Mouse (Mus musculus) heart, postnatal 0 days (tissue): ENCODE results near the gene Gm8909. TPM values are rescaled to one million over a fixed set of nuclear protein-coding genes. Genes with fewer than 3 reads are reported as not detected.
A peak's percentile ranks its signal among the peaks of the same experiment; 100 is the strongest.
"Not testable (repeated sequence)": the region's sequence is repeated elsewhere in the genome, so short reads cannot be mapped to it uniquely, and the experiment has no call there.

Experiments
- ATAC-seq: fragments of 200-750 bp; cut with Nextera tagmentation; 2 replicates; pipeline ENCODE4 v1.8.0; 2017; ENCODE audit warnings: low read depth, moderate number of reproducible peaks, moderate library complexity; ENCODE audit not compliant: insufficient read depth
- DNase-seq: peaks from one replicate; pipeline ENCODE4 v3.0.0-alpha.2; 2016; ENCODE audit warnings: low spot score
- H3K27ac ChIP-seq: fragments of 300-500 bp; sonication (generic); 2 replicates; pipeline ENCODE4 v1.5.1; 2014; ENCODE audit warnings: low read depth, mild to moderate bottlenecking
- H3K27me3 ChIP-seq: fragments of 300-500 bp; sonication (generic); 2 replicates; pipeline ENCODE4 v1.6.1; 2014; ENCODE audit warnings: low read length, mixed read lengths; ENCODE audit not compliant: control insufficient read depth, insufficient read depth
- H3K36me3 ChIP-seq: fragments of 300-500 bp; sonication (generic); replicated peaks from 2 replicates; pipeline ENCODE4 v1.6.1; 2014; ENCODE audit warnings: low read length, mixed read lengths; ENCODE audit not compliant: control insufficient read depth, insufficient read depth
- H3K4me1 ChIP-seq: fragments of 300-500 bp; sonication (generic); 2 replicates; pipeline ENCODE4 v1.6.1; 2014; ENCODE audit warnings: antibody characterized with exemption; ENCODE audit not compliant: control insufficient read depth, insufficient read depth
- H3K4me2 ChIP-seq: fragments of 300-500 bp; sonication (generic); 2 replicates; pipeline ENCODE4 v1.6.1; 2014; ENCODE audit warnings: low read depth, mild to moderate bottlenecking, low read length, moderate library complexity
- H3K4me3 ChIP-seq: fragments of 300-500 bp; sonication (generic); 2 replicates; pipeline ENCODE4 v1.5.1; 2014; ENCODE audit warnings: low read depth, low read length
- H3K9ac ChIP-seq: fragments of 300-500 bp; sonication (generic); replicated peaks from 2 replicates; pipeline ENCODE4 v1.6.1; 2014; ENCODE audit warnings: low read depth, low read length, mixed read lengths
- H3K9me3 ChIP-seq: fragments of 300-500 bp; sonication (generic); replicated peaks from 2 replicates; pipeline ENCODE4 v1.6.1; 2016; ENCODE audit warnings: low read length; ENCODE audit not compliant: control insufficient read depth
- WGBS: fragments of 180-500 bp; shearing (Covaris S2); extraction: QIAGEN DNeasy Blood & Tissue Kit; methylation state at CpG from one replicate; pipeline ENCODE4 v1.1.7; 2014; 5-methylcytosine and 5-hydroxymethylcytosine counted together
- polyA plus RNA-seq: library from polyadenylated mRNA; unstranded; fragments of >200 nt; fragmentation: Nextera tagmentation; extraction: Ambion mirVana; gene quantifications from 2 replicates; pipeline ENCODE4 v1.2.1, GENCODE M21; 2015
- total RNA-seq: library from RNA; depleted of rRNA; stranded (reverse); fragments of >200 nt; gene quantifications from 2 replicates; pipeline ENCODE4 v1.2.3, GENCODE M21; 2014; ENCODE audit warnings: low replicate concordance; rRNA removed

The Gm8909 gene
- total and polyA plus RNA-seq, 2 experiments from 2014 or later, result not detected

DNA sequence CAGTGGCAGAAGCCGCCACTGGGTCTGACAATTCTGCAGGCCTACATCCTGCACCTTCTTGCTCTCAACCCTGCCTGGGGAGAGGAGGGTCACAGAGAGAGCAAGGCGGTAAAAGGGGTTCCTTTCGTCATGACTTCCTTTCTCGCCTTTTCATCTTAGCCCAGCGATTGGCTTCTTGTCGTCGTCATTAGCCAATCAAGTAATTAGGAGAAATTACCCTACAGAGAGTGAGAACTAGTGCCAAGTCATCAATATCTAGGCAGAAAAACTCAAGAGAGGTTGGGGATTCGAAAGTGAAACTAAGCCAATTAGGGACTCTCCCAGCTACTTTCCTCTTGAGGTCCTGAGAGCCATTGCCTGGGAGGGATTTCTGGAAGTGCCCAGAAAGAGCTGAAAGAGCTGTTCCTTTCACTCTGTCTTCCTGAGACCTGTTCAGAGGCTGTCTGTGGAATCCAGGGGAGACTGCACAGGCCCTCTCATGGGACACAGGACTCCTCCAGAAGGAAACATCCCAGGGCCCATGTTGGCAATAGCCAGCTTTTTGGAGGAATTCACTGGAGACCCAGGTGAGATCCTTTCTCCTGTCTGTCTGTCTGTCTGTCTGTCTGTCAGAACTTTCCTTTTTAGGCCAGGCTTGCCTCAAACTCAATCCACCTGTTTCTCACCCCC, 46.9 kb downstream of the Gm8909 start, which contains the start of gene Gm19684:
Gm19684 (plus strand) TSS at position 327 of the 669 bp plus-strand sequence.
- ATAC-seq (peak; percentile 70), DNase-seq (peak; percentile 69)
- H3K27ac ChIP-seq, H3K4me1 ChIP-seq, H3K9ac ChIP-seq, H3K9me3 ChIP-seq, H3K36me3 ChIP-seq: not testable (repeated sequence)
- Histone ChIP-seq H3K4me3 (peak within 1 kb of the TSS; percentile 38), H3K4me2 (peak within 1 kb of the TSS; percentile 49), H3K27me3 (peaks cover 19% of the 10 kb centered on the region)
- 5% methylated on average over 8 of the region's 8 CpGs for WGBS

DNA sequence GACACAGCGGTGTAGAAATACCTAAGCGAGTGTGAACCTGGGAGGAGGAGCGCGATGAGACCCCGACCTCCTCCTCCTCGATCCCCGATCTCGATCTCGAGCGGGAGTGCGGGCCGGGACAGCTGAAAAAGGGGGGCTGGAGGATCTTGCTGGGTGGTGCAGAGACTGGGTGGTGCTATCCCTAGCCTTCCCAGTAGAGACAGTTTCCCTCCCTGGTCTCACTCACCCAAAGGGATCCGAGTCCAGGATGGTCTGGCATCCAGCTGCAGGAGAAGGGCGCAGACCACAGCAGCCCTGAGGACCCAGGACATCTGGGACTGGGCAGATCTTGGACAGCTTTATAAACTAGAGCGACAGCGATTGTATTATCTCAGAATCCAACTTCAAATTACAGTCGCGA, 47.5 kb downstream of the Gm8909 start:
- not testable (repeated sequence) for H3K4me1 ChIP-seq, H3K9me3 ChIP-seq, H3K36me3 ChIP-seq, H3K9ac ChIP-seq, DNase-seq, H3K27ac ChIP-seq
- peak; percentile 39; the same call in 1 of the 2 replicates for ATAC-seq
- peak overlapping the region; percentile 49 for H3K4me2 ChIP-seq
- 16% methylated on average over 18 of the region's 18 CpGs for WGBS
- H3K27me3 ChIP-seq, result peaks cover 19% of the 10 kb centered on the region
- H3K4me3 ChIP-seq, result peak overlapping the region; percentile 38

DNA sequence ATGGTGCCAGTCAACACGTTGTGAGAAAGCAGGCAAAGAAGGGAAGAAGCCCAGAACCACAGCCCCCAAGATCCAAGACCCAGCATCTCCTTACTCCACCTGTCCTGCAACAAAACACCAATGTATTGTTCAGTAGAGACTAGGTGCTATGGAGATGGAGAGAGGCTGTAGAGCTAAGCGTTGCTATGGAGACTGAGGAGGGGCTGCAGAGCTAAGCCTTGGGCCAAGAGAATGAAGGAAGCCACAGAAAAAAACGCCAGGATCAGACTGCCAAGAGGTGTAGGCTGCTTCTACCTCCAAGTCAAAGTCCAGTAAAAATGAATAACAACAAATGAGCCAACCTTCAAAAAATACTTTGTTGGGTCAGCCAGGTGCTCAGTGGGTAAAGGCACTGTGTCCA, 51.8 kb downstream of the Gm8909 start:
- not testable (repeated sequence) for H3K4me2 ChIP-seq, ATAC-seq, H3K27ac ChIP-seq, H3K4me3 ChIP-seq, H3K36me3 ChIP-seq, H3K9ac ChIP-seq, H3K4me1 ChIP-seq, H3K9me3 ChIP-seq, DNase-seq
- WGBS, result 25% methylated on average over 3 of the region's 3 CpGs
- peaks cover 14% of the 10 kb centered on the region for H3K27me3 ChIP-seq

Other genes starting within 250 kb of the Gm8909 start
- 44.0 and 47.0 TPM in 2 replicates for gene Abcf1, start 198.8 kb downstream of the Gm8909 start, total RNA-seq
- gene Abcf1, start 198.8 kb downstream of the Gm8909 start, polyA plus RNA-seq, result 68.5 and 74.5 TPM in 2 replicates
- gene Gnl1, start 188.7 kb downstream of the Gm8909 start, total RNA-seq, result 18.7 and 27.2 TPM in 2 replicates
- 26.2 and 30.0 TPM in 2 replicates for gene Gnl1, start 188.7 kb downstream of the Gm8909 start, polyA plus RNA-seq
- 0.61 and 20.4 TPM in 2 replicates for gene Prr3, start 188.3 kb downstream of the Gm8909 start, total RNA-seq
- 6.7 and 8.6 TPM in 2 replicates for gene Prr3, start 188.3 kb downstream of the Gm8909 start, polyA plus RNA-seq
- 6.2 TPM in 1 of 2 replicates, not detected in the other for gene H2-T24, start 148.0 kb downstream of the Gm8909 start, total RNA-seq
- gene H2-T24, start 148.0 kb downstream of the Gm8909 start, polyA plus RNA-seq, result 1.8 TPM in 2 replicates
- 19.2 and 34.8 TPM in 2 replicates for gene H2-T23, start 135.7 kb downstream of the Gm8909 start, total RNA-seq
- gene H2-T23, start 135.7 kb downstream of the Gm8909 start, polyA plus RNA-seq, result 10.3 and 10.8 TPM in 2 replicates
- gene H2-T22, start 125.8 kb downstream of the Gm8909 start, total RNA-seq, result 17.4 and 19.6 TPM in 2 replicates
- 8.2 and 8.4 TPM in 2 replicates for gene H2-T22, start 125.8 kb downstream of the Gm8909 start, polyA plus RNA-seq
- not detected in 2 replicates for gene Gm6034, start 125.6 kb downstream of the Gm8909 start, total RNA-seq
- not detected in 2 replicates for gene Gm6034, start 125.6 kb downstream of the Gm8909 start, polyA plus RNA-seq
- gene Gm11127, start 110.2 kb downstream of the Gm8909 start, total RNA-seq, result not detected in 2 replicates
- not detected in 2 replicates for gene Gm11127, start 110.2 kb downstream of the Gm8909 start, polyA plus RNA-seq
- 0.35 TPM in 1 of 2 replicates, not detected in the other for gene Gm19684, start 46.9 kb downstream of the Gm8909 start, total RNA-seq
- gene Gm19684, start 46.9 kb downstream of the Gm8909 start, polyA plus RNA-seq, result not detected in 2 replicates
- not detected in 2 replicates for gene Gm7030, start 39.1 kb downstream of the Gm8909 start, total RNA-seq
- gene Gm7030, start 39.1 kb downstream of the Gm8909 start, polyA plus RNA-seq, result not detected in 2 replicates
- not detected in 2 replicates for gene H2-T3, start 21.8 kb upstream of the Gm8909 start, total RNA-seq
- gene H2-T3, start 21.8 kb upstream of the Gm8909 start, polyA plus RNA-seq, result not detected in 2 replicates
- 5.5 and 28.3 TPM in 2 replicates for gene Rpp21, start 89.5 kb upstream of the Gm8909 start, total RNA-seq
- 89.0 and 97.8 TPM in 2 replicates for gene Rpp21, start 89.5 kb upstream of the Gm8909 start, polyA plus RNA-seq
- gene Trim39, start 103.7 kb upstream of the Gm8909 start, total RNA-seq, result 7.4 and 14.3 TPM in 2 replicates
- 4.8 and 5.1 TPM in 2 replicates for gene Trim39, start 103.7 kb upstream of the Gm8909 start, polyA plus RNA-seq
- not detected in 2 replicates for gene H2-M10.2, start 118.0 kb upstream of the Gm8909 start, total RNA-seq
- not detected in 2 replicates for gene H2-M10.2, start 118.0 kb upstream of the Gm8909 start, polyA plus RNA-seq
- not detected in 2 replicates for gene H2-M10.1, start 157.6 kb upstream of the Gm8909 start, total RNA-seq
- gene H2-M10.1, start 157.6 kb upstream of the Gm8909 start, polyA plus RNA-seq, result not detected in 2 replicates
- not detected in 2 replicates for gene H2-M10.3, start 199.9 kb upstream of the Gm8909 start, total RNA-seq
- gene H2-M10.3, start 199.9 kb upstream of the Gm8909 start, polyA plus RNA-seq, result not detected in 2 replicates